Mouse (Mus musculus): ENCODE measurements around the gene Celf1. TPM values are rescaled to one million over a fixed set of nuclear protein-coding genes. Genes with fewer than 3 reads are reported as not detected.
"Not testable (repeated sequence)": the region's sequence is repeated elsewhere in the genome, so short reads cannot be mapped to it uniquely, and the experiment has no call there.

Celf1 gene
- polyA plus RNA-seq, 1 experiment, result 27.1 TPM

GRCm38 (mm10) chr2:91019911-91020310, 79.7 kb downstream of the Celf1 start:
- TF ChIP-seq E2F4 (IDR thresholded peaks at IDR 0.05; ENCODE audit: insufficient read depth), result no peak
- TF ChIP-seq MYOD1 (IDR thresholded peaks at IDR 0.05; ENCODE audit: control insufficient read depth in 1 of 3, insufficient read length in 2 of 3, low read depth in 2 of 3), result no peak
- TF ChIP-seq REST (IDR thresholded peaks at IDR 0.05; ENCODE audit: insufficient read depth, insufficient read length), result no peak
- TF ChIP-seq POLR2AphosphoS2 (IDR thresholded peaks at IDR 0.05; ENCODE audit: insufficient read length, low read depth), result no peak
- TF ChIP-seq TCF12 (IDR thresholded peaks at IDR 0.05; ENCODE audit: insufficient read depth, poor library complexity, severe bottlenecking), result no peak
- TF ChIP-seq TCF3 (IDR thresholded peaks at IDR 0.05; ENCODE audit: insufficient read length, low read depth), result no peak
- no peak for TF ChIP-seq USF1 (IDR thresholded peaks at IDR 0.05; ENCODE audit: low read depth)
- no peak for TF ChIP-seq CEBPB (IDR thresholded peaks at IDR 0.05; ENCODE audit: insufficient read depth, poor library complexity, severe bottlenecking)
- TF ChIP-seq POLR2A (IDR thresholded peaks at IDR 0.05; ENCODE audit: insufficient read length, low read depth), result no peak
- TF ChIP-seq MYOG (IDR thresholded peaks at IDR 0.05; ENCODE audit: control insufficient read depth in 1 of 3, insufficient read depth in 1 of 3, insufficient read length in 2 of 3, low read depth in 2 of 3), result no peak
- no peak for TF ChIP-seq MAX (IDR thresholded peaks at IDR 0.05; ENCODE audit: low read depth)
- no peak overlapping the region for H3ac ChIP-seq (ENCODE audit: control insufficient read depth, insufficient read length)
- no peak overlapping the region for H3K4me3 ChIP-seq
- H3K4me2 ChIP-seq (ENCODE audit: low read depth), result no peak overlapping the region
- no peaks in the 10 kb centered on the region for H3K79me2 ChIP-seq (ENCODE audit: control insufficient read depth, insufficient read depth)
- peaks cover 18% of the 10 kb centered on the region for H3K36me3 ChIP-seq (ENCODE audit: control insufficient read depth, insufficient read depth)
- H3K27me3 ChIP-seq (ENCODE audit: control insufficient read depth, insufficient read depth, insufficient read length), result no peaks in the 10 kb centered on the region

- H3K4me3 ChIP-seq; H3ac ChIP-seq (ENCODE audit: control insufficient read depth, insufficient read length); H3K4me2 ChIP-seq (ENCODE audit: low read depth); H3K36me3 ChIP-seq (ENCODE audit: control insufficient read depth, insufficient read depth); H3K27me3 ChIP-seq (ENCODE audit: control insufficient read depth, insufficient read depth, insufficient read length); H3K79me2 ChIP-seq (ENCODE audit: control insufficient read depth, insufficient read depth): not testable (repeated sequence)
These were observed 82.1 kb downstream of the Celf1 start for GRCm38 (mm10) chr2:91022266-91022665.

- Histone ChIP-seq H3K36me3 (ENCODE audit: control insufficient read depth, insufficient read depth) (peaks cover 3% of the 10 kb centered on the region), H3K27me3 (ENCODE audit: control insufficient read depth, insufficient read depth, insufficient read length) (no peaks in the 10 kb centered on the region), H3K4me3 (no peak overlapping the region), H3ac (ENCODE audit: control insufficient read depth, insufficient read length) (no peak overlapping the region), H3K79me2 (ENCODE audit: control insufficient read depth, insufficient read depth) (no peaks in the 10 kb centered on the region), H3K4me2 (ENCODE audit: low read depth) (no peak overlapping the region)
- TF ChIP-seq POLR2A (IDR thresholded peaks at IDR 0.05; ENCODE audit: insufficient read length, low read depth), result no peak
- TF ChIP-seq POLR2AphosphoS2 (IDR thresholded peaks at IDR 0.05; ENCODE audit: insufficient read length, low read depth), result no peak
These were observed 82.9 kb downstream of the Celf1 start for GRCm38 (mm10) chr2:91023131-91023530.

GRCm38 (mm10) chr2:91023956-91024355, 83.8 kb downstream of the Celf1 start:
- Histone ChIP-seq H3K4me3 (no peak overlapping the region), H3K36me3 (ENCODE audit: control insufficient read depth, insufficient read depth) (peaks cover 3% of the 10 kb centered on the region), H3K4me2 (ENCODE audit: low read depth) (no peak overlapping the region), H3K79me2 (ENCODE audit: control insufficient read depth, insufficient read depth) (no peaks in the 10 kb centered on the region), H3K27me3 (ENCODE audit: control insufficient read depth, insufficient read depth, insufficient read length) (no peaks in the 10 kb centered on the region), H3ac (ENCODE audit: control insufficient read depth, insufficient read length) (no peak overlapping the region)
- TF ChIP-seq MAX (IDR thresholded peaks at IDR 0.05; ENCODE audit: low read depth), result no peak
- no peak for TF ChIP-seq TCF3 (IDR thresholded peaks at IDR 0.05; ENCODE audit: insufficient read length, low read depth)
- no peak for TF ChIP-seq REST (IDR thresholded peaks at IDR 0.05; ENCODE audit: insufficient read depth, insufficient read length)
- peak; percentile 30 for TF ChIP-seq POLR2AphosphoS2 (IDR thresholded peaks at IDR 0.05; ENCODE audit: insufficient read length, low read depth)
- peak in 1 of 3 experiments; percentile 26 for TF ChIP-seq MYOD1 (IDR thresholded peaks at IDR 0.05; ENCODE audit: control insufficient read depth in 1 of 3, insufficient read length in 2 of 3, low read depth in 2 of 3)
- no peak for TF ChIP-seq SRF (IDR thresholded peaks at IDR 0.05; ENCODE audit: control insufficient read depth, insufficient read length, low read depth)
- TF ChIP-seq USF1 (IDR thresholded peaks at IDR 0.05; ENCODE audit: low read depth), result no peak

- no peak overlapping the region for H3K4me3 ChIP-seq
- peaks cover 2% of the 10 kb centered on the region for H3K36me3 ChIP-seq (ENCODE audit: control insufficient read depth, insufficient read depth)
- no peak for TF ChIP-seq E2F4 (IDR thresholded peaks at IDR 0.05; ENCODE audit: insufficient read depth)
- no peak for TF ChIP-seq POLR2AphosphoS2 (IDR thresholded peaks at IDR 0.05; ENCODE audit: insufficient read length, low read depth)
- H3K27me3 ChIP-seq (ENCODE audit: control insufficient read depth, insufficient read depth, insufficient read length), result no peaks in the 10 kb centered on the region
- H3K4me2 ChIP-seq (ENCODE audit: low read depth), result no peak overlapping the region
- H3ac ChIP-seq (ENCODE audit: control insufficient read depth, insufficient read length), result no peak overlapping the region
- no peaks in the 10 kb centered on the region for H3K79me2 ChIP-seq (ENCODE audit: control insufficient read depth, insufficient read depth)
These were observed 84.9 kb downstream of the Celf1 start for GRCm38 (mm10) chr2:91025081-91025516.

GRCm38 (mm10) chr2:91026491-91026890, 86.3 kb downstream of the Celf1 start:
- H3ac ChIP-seq (ENCODE audit: control insufficient read depth, insufficient read length), result no peak overlapping the region
- H3K4me2 ChIP-seq (ENCODE audit: low read depth), result no peak overlapping the region
- no peaks in the 10 kb centered on the region for H3K36me3 ChIP-seq (ENCODE audit: control insufficient read depth, insufficient read depth)
- H3K27me3 ChIP-seq (ENCODE audit: control insufficient read depth, insufficient read depth, insufficient read length), result no peaks in the 10 kb centered on the region
- no peak overlapping the region for H3K4me3 ChIP-seq
- no peaks in the 10 kb centered on the region for H3K79me2 ChIP-seq (ENCODE audit: control insufficient read depth, insufficient read depth)
- no peak for TF ChIP-seq MYOD1 (IDR thresholded peaks at IDR 0.05; ENCODE audit: control insufficient read depth in 1 of 3, insufficient read length in 2 of 3, low read depth in 2 of 3)
- TF ChIP-seq E2F4 (IDR thresholded peaks at IDR 0.05; ENCODE audit: insufficient read depth), result no peak
- no peak for TF ChIP-seq USF1 (IDR thresholded peaks at IDR 0.05; ENCODE audit: low read depth)
- no peak for TF ChIP-seq SRF (IDR thresholded peaks at IDR 0.05; ENCODE audit: control insufficient read depth, insufficient read length, low read depth)
- no peak for TF ChIP-seq CEBPB (IDR thresholded peaks at IDR 0.05; ENCODE audit: insufficient read depth, poor library complexity, severe bottlenecking)
- TF ChIP-seq MAX (IDR thresholded peaks at IDR 0.05; ENCODE audit: low read depth), result no peak
- TF ChIP-seq TCF12 (IDR thresholded peaks at IDR 0.05; ENCODE audit: insufficient read depth, poor library complexity, severe bottlenecking), result no peak
- TF ChIP-seq POLR2AphosphoS2 (IDR thresholded peaks at IDR 0.05; ENCODE audit: insufficient read length, low read depth), result no peak
- TF ChIP-seq REST (IDR thresholded peaks at IDR 0.05; ENCODE audit: insufficient read depth, insufficient read length), result no peak
- no peak for TF ChIP-seq POLR2A (IDR thresholded peaks at IDR 0.05; ENCODE audit: insufficient read length, low read depth)
- TF ChIP-seq TCF3 (IDR thresholded peaks at IDR 0.05; ENCODE audit: insufficient read length, low read depth), result no peak
- no peak for TF ChIP-seq MYOG (IDR thresholded peaks at IDR 0.05; ENCODE audit: control insufficient read depth in 1 of 3, insufficient read depth in 1 of 3, insufficient read length in 2 of 3, low read depth in 2 of 3)

Data from myocyte (in vitro differentiated cells).